Mouse (Mus musculus): ENCODE data around the gene Abhd17c.
"Not testable (repeated sequence)": the region's sequence is repeated elsewhere in the genome, so short reads cannot be mapped to it uniquely, and the experiment has no call there.

The Abhd17c gene

GRCm38 (mm10) chr7:84151001-84151959 is at the start of gene Abhd17c:
Gene Abhd17c (minus strand): TSS chr7:84151893.
- DNase-seq (ENCODE audit: low read depth), result peak; percentile 67

DNA sequence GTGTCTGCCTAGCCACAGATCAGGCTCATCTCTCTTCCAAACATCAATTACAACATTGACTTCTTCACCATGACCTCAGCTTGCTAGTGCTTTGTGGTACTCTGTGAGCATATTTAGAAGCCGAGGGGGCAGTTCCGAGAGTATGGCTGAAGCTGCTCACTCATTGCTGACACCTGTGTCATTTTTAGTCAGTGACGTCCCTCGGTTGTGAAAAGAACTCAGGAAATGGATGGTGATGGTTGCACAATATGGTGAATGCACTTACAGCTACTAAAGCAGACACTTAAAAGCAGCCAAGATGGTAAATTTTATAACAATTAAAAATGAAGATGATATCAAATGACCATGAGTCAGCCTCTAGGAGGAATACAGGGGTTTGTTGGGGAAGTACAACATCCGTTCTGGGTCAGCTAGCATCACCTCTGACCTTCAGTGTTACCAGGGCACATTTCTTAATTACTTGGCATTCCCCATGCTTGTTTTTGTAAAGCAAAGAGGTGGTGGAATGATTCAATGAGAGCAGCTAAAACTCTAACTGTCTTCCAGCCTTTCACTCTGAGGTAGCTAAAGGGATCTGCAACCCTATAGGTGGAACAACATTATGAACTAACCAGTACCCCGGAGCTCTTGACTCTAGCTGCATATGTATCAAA is 45.6 kb upstream of the Abhd17c start:
- DNase-seq (ENCODE audit: low read depth), result no peak

DNA sequence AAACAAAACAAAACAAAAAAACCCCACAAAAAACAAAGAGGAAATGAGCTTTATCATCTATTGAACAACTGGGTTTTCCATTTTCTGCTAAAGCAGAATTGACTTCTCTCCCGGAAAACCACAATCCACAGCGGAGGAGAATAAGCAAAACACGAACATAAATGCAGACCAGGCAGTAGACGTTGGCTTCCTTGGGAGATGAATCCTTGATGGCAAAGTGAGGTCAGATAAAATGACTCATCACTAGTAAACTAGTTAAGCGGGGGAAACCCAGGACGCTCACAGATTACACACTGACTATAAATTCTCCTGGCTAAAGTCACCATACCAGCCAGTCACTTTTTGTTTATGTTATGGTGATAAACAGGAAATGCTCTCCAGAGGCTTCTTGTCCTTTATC is 44.5 kb upstream of the Abhd17c start:
- DNase-seq (ENCODE audit: low read depth), result no peak

GRCm38 (mm10) chr7:84192256-84192655 is 40.6 kb upstream of the Abhd17c start:
- peak; percentile 38 for DNase-seq (ENCODE audit: low read depth)

- no peak for DNase-seq (ENCODE audit: low read depth)
These were observed 39.8 kb upstream of the Abhd17c start for GRCm38 (mm10) chr7:84191476-84191875.

- no peak for DNase-seq (ENCODE audit: low read depth)
These were observed 36.5 kb upstream of the Abhd17c start for GRCm38 (mm10) chr7:84188196-84188595.

DNA sequence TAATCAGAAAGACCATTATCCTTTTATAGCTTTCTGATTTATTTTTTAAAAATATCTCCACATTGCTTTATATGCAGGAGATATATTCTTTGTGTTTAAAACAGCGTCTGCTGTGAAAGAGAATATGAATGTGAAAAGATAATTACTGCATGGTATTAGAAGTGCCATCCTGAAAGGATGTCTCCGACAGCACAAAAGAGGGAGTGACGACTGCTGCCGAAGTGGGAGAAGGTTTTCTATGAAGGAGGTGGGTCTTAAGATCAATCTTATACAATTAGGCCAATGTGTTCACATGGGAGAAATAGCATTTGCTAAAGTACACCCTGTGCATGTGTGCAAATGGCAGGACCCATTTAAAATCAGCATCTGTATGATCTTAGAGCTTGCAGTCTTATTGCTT is 33.5 kb upstream of the Abhd17c start:
- no peak for DNase-seq (ENCODE audit: low read depth)

- no peak for DNase-seq (ENCODE audit: low read depth)
These were observed 33.0 kb upstream of the Abhd17c start for GRCm38 (mm10) chr7:84184703-84185102.

DNA sequence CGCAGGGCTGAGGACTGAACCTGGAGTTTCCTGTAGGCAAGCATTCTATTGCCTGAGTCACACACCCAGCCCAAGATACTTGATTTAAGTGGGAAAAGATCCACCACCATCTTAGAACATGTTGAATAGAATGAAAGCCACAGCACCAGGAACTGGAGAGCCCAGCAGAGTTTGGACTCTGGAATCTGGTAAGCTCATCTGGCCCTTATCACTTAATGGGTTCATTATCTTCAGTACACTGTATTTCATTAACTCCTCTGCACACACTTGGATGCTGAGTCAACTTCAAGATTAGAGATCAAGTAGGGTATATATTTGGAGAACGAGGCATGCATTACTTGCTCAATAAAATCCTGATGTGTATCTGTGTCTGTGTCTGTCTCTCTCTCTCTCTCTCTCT is 27.1 kb upstream of the Abhd17c start:
- DNase-seq (ENCODE audit: low read depth), result not testable (repeated sequence)

DNA sequence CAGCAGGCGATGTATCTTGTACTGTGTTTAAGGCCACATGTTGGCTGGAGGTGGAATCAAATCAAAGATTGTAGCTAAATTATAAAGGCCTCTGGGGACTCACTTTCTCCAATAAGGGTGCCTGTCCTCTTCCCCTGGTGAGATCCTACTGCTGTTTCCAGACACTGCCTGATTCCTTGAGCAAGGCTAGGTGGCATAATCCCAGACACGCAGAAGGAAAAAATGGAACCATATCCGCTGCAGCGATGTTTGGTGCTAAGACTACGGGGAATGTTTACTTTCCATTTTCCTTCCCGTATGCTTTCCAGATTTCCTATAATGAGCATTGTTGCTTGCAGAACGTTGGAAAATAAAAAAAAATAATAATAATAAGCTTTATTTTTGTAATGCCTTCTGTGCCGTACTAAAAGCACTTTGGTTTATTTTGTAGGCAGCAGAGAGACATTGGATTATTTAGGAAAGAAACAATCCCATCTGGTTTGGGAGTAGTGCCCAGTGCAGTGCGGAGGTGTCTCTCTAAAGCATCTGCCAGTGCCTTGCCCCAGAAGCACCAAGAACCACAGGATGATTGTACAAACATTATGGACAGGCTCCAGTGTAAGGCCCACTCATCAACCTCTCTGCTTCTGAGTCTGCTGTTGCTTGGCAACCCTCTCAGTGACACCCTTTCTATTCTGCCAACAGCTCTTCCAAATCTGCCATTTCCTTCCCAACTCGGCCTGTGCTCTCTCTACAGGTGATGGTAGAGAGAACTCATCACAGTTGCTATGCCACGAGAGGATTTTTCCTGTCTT is 23.2 kb upstream of the Abhd17c start:
- DNase-seq (ENCODE audit: low read depth), result no peak

DNA sequence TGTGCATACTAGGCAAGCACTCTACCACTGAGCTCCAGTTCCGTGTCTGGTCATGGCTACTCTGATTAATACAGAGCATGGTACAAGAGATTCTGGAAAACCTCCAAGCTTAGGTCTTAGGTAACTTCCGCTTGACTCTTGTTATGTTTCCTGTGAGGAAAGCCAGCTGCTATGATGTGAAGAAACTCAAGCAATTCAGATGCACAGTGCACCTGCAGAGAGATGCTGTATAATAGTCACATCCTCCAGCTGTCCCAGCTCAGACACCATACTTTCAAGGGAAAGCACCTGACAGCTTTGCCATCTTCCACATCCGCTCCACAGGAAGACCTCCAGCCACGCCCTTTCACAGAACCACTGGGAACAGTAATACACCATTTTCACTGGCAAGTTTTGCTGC is 21.7 kb upstream of the Abhd17c start:
- no peak for DNase-seq (ENCODE audit: low read depth)

GRCm38 (mm10) chr7:84171177-84171787 is 19.6 kb upstream of the Abhd17c start:
- DNase-seq (ENCODE audit: low read depth), result no peak

- no peak for DNase-seq (ENCODE audit: low read depth)
These were observed 16.7 kb upstream of the Abhd17c start for GRCm38 (mm10) chr7:84168355-84168754.

GRCm38 (mm10) chr7:84166721-84167419 is 15.2 kb upstream of the Abhd17c start:
- DNase-seq (ENCODE audit: low read depth), result no peak

- DNase-seq (ENCODE audit: low read depth), result no peak
These were observed 14.3 kb upstream of the Abhd17c start for GRCm38 (mm10) chr7:84166007-84166406.

DNA sequence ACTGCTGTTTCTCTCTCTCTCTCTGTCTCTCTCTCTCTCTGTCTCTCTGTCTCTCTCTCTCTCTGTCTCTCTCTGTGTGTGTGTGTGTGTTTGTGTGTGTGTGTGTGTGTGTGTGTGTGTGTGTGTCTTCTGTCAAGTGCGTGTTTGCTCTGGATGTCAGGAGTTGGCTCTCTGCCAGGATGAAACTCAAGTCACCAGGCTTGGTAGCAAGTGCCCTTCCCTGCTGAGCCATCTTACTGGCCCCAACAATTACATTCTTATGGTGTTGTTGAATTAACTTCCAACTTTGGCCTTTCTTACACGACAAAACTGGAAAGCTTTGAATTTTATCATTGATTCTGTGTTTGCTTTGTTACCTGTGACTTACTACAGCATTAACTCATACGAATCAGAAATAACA is 13.6 kb upstream of the Abhd17c start:
- DNase-seq (ENCODE audit: low read depth), result peak; percentile 46

GRCm38 (mm10) chr7:84164880-84165279 is 13.2 kb upstream of the Abhd17c start:
- DNase-seq (ENCODE audit: low read depth), result peak; percentile 68

GRCm38 (mm10) chr7:84164419-84164818 is 12.7 kb upstream of the Abhd17c start:
- no peak for DNase-seq (ENCODE audit: low read depth)

DNA sequence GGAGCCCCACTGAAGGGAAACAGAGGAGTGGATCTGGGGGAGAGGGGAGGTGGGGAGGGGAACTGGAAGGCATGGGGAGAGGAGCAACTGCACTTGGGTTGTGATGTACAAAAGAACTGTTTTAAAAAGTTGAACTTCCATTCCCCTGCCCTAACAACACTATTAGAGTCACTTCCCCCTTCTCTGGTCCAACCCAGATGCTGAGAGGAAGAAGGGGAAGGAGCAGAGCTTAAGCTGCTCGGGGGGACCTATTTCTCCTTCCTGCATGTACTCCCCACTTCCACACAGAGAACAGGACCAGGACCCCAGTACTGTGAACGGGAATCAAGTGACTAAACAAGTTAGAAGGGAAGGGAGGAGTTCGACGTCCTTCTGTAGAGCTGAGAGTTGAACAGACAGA is 11.9 kb upstream of the Abhd17c start:
- DNase-seq (ENCODE audit: low read depth), result no peak

GRCm38 (mm10) chr7:84159414-84159813 is 7.7 kb upstream of the Abhd17c start:
- DNase-seq (ENCODE audit: low read depth), result no peak

DNA sequence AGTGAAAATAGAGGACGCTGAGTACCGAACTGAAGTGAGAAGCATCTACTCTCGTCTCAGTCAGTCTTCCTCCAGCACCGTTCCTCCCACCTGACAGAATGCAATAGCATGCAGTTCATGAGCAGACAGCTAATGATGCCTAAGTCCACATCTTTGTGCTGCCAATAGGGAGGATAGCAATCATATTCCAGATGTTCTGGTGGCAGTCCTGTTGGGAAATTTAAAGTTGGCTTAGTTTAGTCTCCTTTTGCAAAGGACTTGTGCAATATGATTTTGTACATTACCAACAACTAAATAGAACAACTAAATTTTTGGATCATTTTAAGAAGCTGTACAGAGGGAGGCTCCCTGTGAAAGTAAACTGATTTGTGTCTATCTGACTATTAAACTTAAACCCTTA is 2.1 kb upstream of the Abhd17c start:
- DNase-seq (ENCODE audit: low read depth), result no peak

Measured in naive thymus-derived CD4-positive, alpha-beta T cell, adult 2 months (primary cell).